Mouse (Mus musculus) olfactory bulb, adult 2 months (tissue): Measurements from ENCODE around the gene AI854703.

Experiments used
- CTCF ChIP-seq: fragments of 200-500 bp; IDR thresholded peaks from 2 replicates; pipeline ENCODE4 v1.5.1; 2012; ENCODE audit warnings: low read depth, mild to moderate bottlenecking, low read length, moderate library complexity; ENCODE audit not compliant: insufficient read depth
- POLR2A ChIP-seq: fragments of 200-500 bp; IDR thresholded peaks from 2 replicates; pipeline ENCODE4 v1.6.1; 2012; ENCODE audit warnings: mild to moderate bottlenecking, low read depth, low read length, moderate library complexity; ENCODE audit not compliant: insufficient read depth

DNA sequence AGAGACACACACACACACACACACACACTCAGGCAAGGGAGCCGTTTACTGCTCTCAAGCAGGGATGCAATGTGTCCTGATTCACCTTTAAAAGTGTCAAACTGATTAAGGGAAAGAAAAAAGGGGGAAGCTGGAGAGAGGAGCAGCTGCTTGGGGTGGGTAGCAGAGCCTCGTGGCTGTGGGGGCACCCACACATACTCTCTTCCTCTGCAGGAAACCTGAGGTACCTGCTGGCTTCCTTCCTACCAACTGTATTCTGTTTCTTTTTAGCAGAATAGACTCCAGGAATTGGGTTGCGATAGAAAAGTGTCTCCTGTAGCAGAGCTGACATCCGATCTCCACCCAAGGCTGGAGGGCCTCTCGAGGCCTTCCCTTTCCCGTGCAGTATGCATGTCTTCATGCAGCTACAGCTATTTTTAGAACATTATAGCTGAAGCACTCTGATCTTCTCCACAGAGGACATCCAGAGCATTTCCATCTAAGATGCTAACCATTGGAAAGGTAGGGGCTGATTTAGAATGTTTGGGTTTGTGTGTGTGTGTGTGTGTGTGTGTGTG lies 37.3 kb upstream of the AI854703 start, which contains the start of gene Gm45021:
- no peak for TF ChIP-seq CTCF
- TF ChIP-seq POLR2A, result no peak
